Comparison of ENCODE assay signal across 20 mouse cellular contexts in genomic region chr2:91108156-91108555, GRCm38 (mm10). TPM values are rescaled to one million over a fixed set of nuclear protein-coding genes. Genes with fewer than 3 reads are reported as not detected.
DNase-seq lines count a peak whose midpoint lies in the region; ATAC-seq and TF ChIP-seq lines count a peak whose summit lies in the region.
"Had no signal": no experiment of that assay in that cellular context is flagged by ENCODE, and none has a peak within 500 bp of the region (broad histone marks: within the 10 kb centered on the region; RNA-seq: fewer than 3 reads in every experiment).

No protein-coding gene starts in this region.

- peak; percentile 67; the same call in 1 of the 2 replicates for ATAC-seq in liver, embryonic 12.5 days
- no peak for ATAC-seq in liver, postnatal 0 days
- ATAC-seq in G1E (ENCODE audit: extremely low read depth, insufficient number of reproducible peaks, low FRiP score, poor library complexity, severe bottlenecking), result peak; percentile 50
- ATAC-seq in common myeloid progenitor, adult 5-6 weeks (replicated peaks; ENCODE audit: low read depth, poor library complexity, severe bottlenecking), result peak; percentile 59; the same call in 1 of the 2 replicates
- ATAC-seq in megakaryocyte progenitor cell, adult 5-6 weeks (replicated peaks; ENCODE audit: poor library complexity), result peak; percentile 76
- ATAC-seq: forebrain, embryonic 16.5 days; hindbrain, postnatal 0 days had no signal

- H3K36me3 ChIP-seq in liver, embryonic 12.5 days, result no peaks in the 10 kb centered on the region; the same call in 1 of the 2 replicates
- peaks cover 7% of the 10 kb centered on the region; the same call in 1 of the 2 replicates for H3K36me3 ChIP-seq in liver, postnatal 0 days (replicated peaks; ENCODE audit: insufficient read depth, low read length)
- peaks cover 93% of the 10 kb centered on the region for H3K36me3 ChIP-seq in G1E (replicated peaks)
- no peaks in the 10 kb centered on the region for H3K36me3 ChIP-seq in heart, adult 2 months (ENCODE audit: control insufficient read depth, insufficient read depth, low read length)
- H3K36me3 ChIP-seq: embryonic facial prominence, embryonic 13.5 days; forebrain, embryonic 12.5 days; heart, embryonic 10.5 days; heart, embryonic 15.5 days; hindbrain, embryonic 13.5 days had no signal

- H3K27me3 ChIP-seq in liver, embryonic 12.5 days (replicated peaks), result no peaks in the 10 kb centered on the region
- no peaks in the 10 kb centered on the region for H3K27me3 ChIP-seq in liver, postnatal 0 days (ENCODE audit: insufficient read depth, low read length)
- no peaks in the 10 kb centered on the region for H3K27me3 ChIP-seq in G1E (ENCODE audit: insufficient read depth, low read length)
- no peaks in the 10 kb centered on the region; the same call in 1 of the 2 replicates for H3K27me3 ChIP-seq in heart, adult 2 months (ENCODE audit: control insufficient read depth, insufficient read depth, low read length)
- H3K27me3 ChIP-seq: embryonic facial prominence, embryonic 13.5 days; heart, embryonic 15.5 days; hindbrain, embryonic 13.5 days had no signal

- H3K4me2 ChIP-seq in liver, embryonic 12.5 days, result peak overlapping the region; percentile 31; the same call in 1 of the 2 replicates
- no peak overlapping the region for H3K4me2 ChIP-seq in liver, postnatal 0 days (ENCODE audit: low read depth, low read length)
- H3K4me2 ChIP-seq: embryonic facial prominence, embryonic 13.5 days; forebrain, embryonic 12.5 days; heart, embryonic 15.5 days; hindbrain, embryonic 13.5 days had no signal

- no peak overlapping the region for H3K4me3 ChIP-seq in liver, embryonic 12.5 days
- H3K4me3 ChIP-seq in liver, postnatal 0 days (ENCODE audit: low read depth, low read length), result no peak overlapping the region
- no peak overlapping the region for H3K4me3 ChIP-seq in G1E (ENCODE audit: low read depth, low read length)
- no peak overlapping the region for H3K4me3 ChIP-seq in heart, adult 2 months
- H3K4me3 ChIP-seq: embryonic facial prominence, embryonic 13.5 days; forebrain, embryonic 12.5 days; heart, embryonic 10.5 days; heart, embryonic 15.5 days; hindbrain, embryonic 13.5 days had no signal

- intact Hi-C loops in heart, adult 2 months (cut with DNase I), result no loop called here

- 0 out of 2 replicates have a peak overlapping the region, but pooled peaks have one; percentile 12 for H3K9ac ChIP-seq in liver, embryonic 12.5 days
- H3K9ac ChIP-seq in liver, postnatal 0 days (replicated peaks), result no peak overlapping the region
- no peak overlapping the region for H3K9ac ChIP-seq in heart, adult 2 months (ENCODE audit: low read depth, low read length)
- H3K9ac ChIP-seq: embryonic facial prominence, embryonic 13.5 days; forebrain, embryonic 12.5 days; heart, embryonic 15.5 days; hindbrain, embryonic 13.5 days had no signal

- peaks cover 75% of the 10 kb centered on the region for H3K4me1 ChIP-seq in liver, embryonic 12.5 days
- peaks cover 21% of the 10 kb centered on the region for H3K4me1 ChIP-seq in liver, postnatal 0 days (ENCODE audit: insufficient read depth)
- peaks cover 67% of the 10 kb centered on the region for H3K4me1 ChIP-seq in G1E (ENCODE audit: insufficient read depth, low read depth, low read length)
- H3K4me1 ChIP-seq in heart, adult 2 months (ENCODE audit: control insufficient read depth, insufficient read depth, low read length), result no peaks in the 10 kb centered on the region
- H3K4me1 ChIP-seq: embryonic facial prominence, embryonic 13.5 days; forebrain, embryonic 12.5 days; hindbrain, embryonic 13.5 days had no signal

- H3K79me2 ChIP-seq in heart, adult 2 months (replicated peaks; ENCODE audit: control insufficient read depth, insufficient read depth, low read length), result no peaks in the 10 kb centered on the region

- no peak for TF ChIP-seq POLR2A in heart, adult 2 months (IDR thresholded peaks at IDR 0.05; ENCODE audit: insufficient read depth, low read depth, low read length)

- no peak for TF ChIP-seq EP300 in liver, postnatal 0 days (IDR thresholded peaks at IDR 0.05; ENCODE audit: low read depth)
- TF ChIP-seq EP300 in heart, adult 2 months (IDR thresholded peaks at IDR 0.05; ENCODE audit: insufficient read depth, low read depth, low read length), result no peak

- 40% methylated on average over 3 of the region's 3 CpGs for WGBS in liver, embryonic 12.5 days (ENCODE audit: insufficient replicate concordance)
- WGBS in liver, postnatal 0 days (ENCODE audit: insufficient replicate concordance), result 70% methylated on average over 3 of the region's 3 CpGs
- WGBS in heart, adult 2 months, result 66% methylated on average over 3 of the region's 3 CpGs

- no peaks in the 10 kb centered on the region for H3K9me3 ChIP-seq in liver, embryonic 12.5 days (replicated peaks)
- H3K9me3 ChIP-seq in liver, postnatal 0 days (ENCODE audit: low read length), result no peaks in the 10 kb centered on the region
- no peaks in the 10 kb centered on the region for H3K9me3 ChIP-seq in G1E (replicated peaks)
- H3K9me3 ChIP-seq: embryonic facial prominence, embryonic 13.5 days; forebrain, embryonic 12.5 days; heart, embryonic 10.5 days; heart, embryonic 15.5 days; hindbrain, embryonic 13.5 days had no signal

- peak overlapping the region; percentile 10 for H3K27ac ChIP-seq in liver, embryonic 12.5 days
- no peak overlapping the region for H3K27ac ChIP-seq in liver, postnatal 0 days (ENCODE audit: low read depth)
- H3K27ac ChIP-seq in heart, adult 2 months, result no peak overlapping the region
- H3K27ac ChIP-seq: embryonic facial prominence, embryonic 13.5 days; forebrain, embryonic 12.5 days; heart, embryonic 10.5 days; heart, embryonic 15.5 days; hindbrain, embryonic 13.5 days; hindbrain, postnatal 0 days had no signal

- no peak for TF ChIP-seq CTCF in liver, postnatal 0 days (IDR thresholded peaks at IDR 0.05; ENCODE audit: low read depth)
- TF ChIP-seq CTCF in G1E (IDR thresholded peaks at IDR 0.05; ENCODE audit: low read depth, low read length), result no peak
- TF ChIP-seq CTCF in heart, adult 2 months (IDR thresholded peaks at IDR 0.05), result no peak

- DNase-seq in liver, postnatal 0 days, result no peak
- DNase-seq in G1E (ENCODE audit: low spot score), result no peak
- no peak for DNase-seq in layer of hippocampus, adult 18-20 months (ENCODE audit: low spot score in 2 of 2)
- DNase-seq in heart, adult 2 months, result no peak
- DNase-seq: adrenal gland, postnatal 10 days; cerebellum, adult 11-12 months; cerebellum, adult 9-10 months; cerebellum, postnatal 25 days; gastrocnemius, postnatal 14 days; heart, postnatal 14 days had no signal

RNA-seq across cellular contexts. Expression of gene Mybpc3, which starts 9.8 kb away (rescaled TPM):
- 0.23 and 0.39 TPM in 2 replicates for polyA plus RNA-seq in liver, embryonic 12.5 days (2016; fragmentation: Nextera tagmentation; extraction: Ambion mirVana)
- polyA plus RNA-seq in liver, postnatal 0 days (2015; fragmentation: Nextera tagmentation; extraction: Ambion mirVana), result 0.04 TPM in 2 replicates
- not detected in 2 replicates for total RNA-seq in G1E (2014; fragmentation: Nextera tagmentation)
- under 0.01 TPM in 1 of 2 replicates, not detected in the other for total RNA-seq in G1E (2017)
- not detected in 2 replicates for polyA plus RNA-seq in G1E (2012)
- total RNA-seq in common myeloid progenitor, adult 5-6 weeks (2017), result 0.09 and 0.15 TPM in 2 replicates
- 0.17 TPM in 1 of 2 replicates, not detected in the other for total RNA-seq in megakaryocyte progenitor cell, adult 5-6 weeks (2015)
- 0.20 TPM in 1 of 2 replicates, not detected in the other for total RNA-seq in megakaryocyte progenitor cell, adult 5-6 weeks (2017)
- under 1 TPM; 0.12 to 0.18 TPM for total RNA-seq in layer of hippocampus, adult 18-20 months (2021)
- 1,000 to 10,000 TPM; 1,229 to 1,417 TPM for total RNA-seq in heart, adult 2 months (2021)
- polyA plus RNA-seq in heart, adult 2 months (2012; rRNA removed), result 1,378 and 1,771 TPM in 2 replicates
- polyA plus RNA-seq: forebrain, embryonic 16.5 days had no signal

RNA-seq across cellular contexts. Expression of gene Spi1, which starts 26.0 kb away (rescaled TPM):
- 16.8 and 18.5 TPM in 2 replicates for polyA plus RNA-seq in liver, embryonic 12.5 days (2016; fragmentation: Nextera tagmentation; extraction: Ambion mirVana)
- polyA plus RNA-seq in liver, postnatal 0 days (2015; fragmentation: Nextera tagmentation; extraction: Ambion mirVana), result 31.7 and 35.5 TPM in 2 replicates
- 79.8 and 99.2 TPM in 2 replicates for total RNA-seq in G1E (2014; fragmentation: Nextera tagmentation)
- total RNA-seq in G1E (2017), result 23.5 and 25.4 TPM in 2 replicates
- polyA plus RNA-seq in G1E (2012), result 135 and 138 TPM in 2 replicates
- 64.4 and 74.3 TPM in 2 replicates for total RNA-seq in common myeloid progenitor, adult 5-6 weeks (2017)
- 182 and 235 TPM in 2 replicates for total RNA-seq in megakaryocyte progenitor cell, adult 5-6 weeks (2015)
- total RNA-seq in megakaryocyte progenitor cell, adult 5-6 weeks (2017), result 82.5 and 97.3 TPM in 2 replicates
- 1 to 10 TPM; 2.8 to 4.0 TPM for total RNA-seq in layer of hippocampus, adult 18-20 months (2021)
- 1 to 10 TPM; 3.7 to 6.2 TPM for total RNA-seq in heart, adult 2 months (2021)
- polyA plus RNA-seq in heart, adult 2 months (2012; rRNA removed), result 10.2 and 17.2 TPM in 2 replicates

RNA-seq across cellular contexts. Expression of gene Slc39a13, which starts 37.9 kb away (rescaled TPM):
- polyA plus RNA-seq in liver, embryonic 12.5 days (2016; fragmentation: Nextera tagmentation; extraction: Ambion mirVana), result 15.1 and 15.3 TPM in 2 replicates
- polyA plus RNA-seq in liver, postnatal 0 days (2015; fragmentation: Nextera tagmentation; extraction: Ambion mirVana), result 7.2 TPM in 2 replicates
- 23.6 and 24.9 TPM in 2 replicates for total RNA-seq in G1E (2014; fragmentation: Nextera tagmentation)
- 8.6 and 12.7 TPM in 2 replicates for total RNA-seq in G1E (2017)
- polyA plus RNA-seq in G1E (2012), result 12.1 and 13.6 TPM in 2 replicates
- 8.9 and 10.7 TPM in 2 replicates for total RNA-seq in common myeloid progenitor, adult 5-6 weeks (2017)
- 9.2 and 14.8 TPM in 2 replicates for total RNA-seq in megakaryocyte progenitor cell, adult 5-6 weeks (2015)
- total RNA-seq in megakaryocyte progenitor cell, adult 5-6 weeks (2017), result 7.0 and 8.9 TPM in 2 replicates
- 10 to 100 TPM; 26.2 to 32.7 TPM for total RNA-seq in layer of hippocampus, adult 18-20 months (2021)
- total RNA-seq in heart, adult 2 months (2021), result 10 to 100 TPM; 21.1 to 22.3 TPM
- polyA plus RNA-seq in heart, adult 2 months (2012; rRNA removed), result 57.3 and 58.6 TPM in 2 replicates

RNA-seq across cellular contexts. Expression of gene Psmc3, which starts 54.3 kb away (rescaled TPM):
- polyA plus RNA-seq in liver, embryonic 12.5 days (2016; fragmentation: Nextera tagmentation; extraction: Ambion mirVana), result 220 and 223 TPM in 2 replicates
- 109 and 112 TPM in 2 replicates for polyA plus RNA-seq in liver, postnatal 0 days (2015; fragmentation: Nextera tagmentation; extraction: Ambion mirVana)
- 109 and 141 TPM in 2 replicates for total RNA-seq in G1E (2014; fragmentation: Nextera tagmentation)
- total RNA-seq in G1E (2017), result 280 and 333 TPM in 2 replicates
- 151 and 165 TPM in 2 replicates for polyA plus RNA-seq in G1E (2012)
- total RNA-seq in common myeloid progenitor, adult 5-6 weeks (2017), result 227 and 246 TPM in 2 replicates
- 102 and 103 TPM in 2 replicates for total RNA-seq in megakaryocyte progenitor cell, adult 5-6 weeks (2015)
- 310 and 320 TPM in 2 replicates for total RNA-seq in megakaryocyte progenitor cell, adult 5-6 weeks (2017)
- total RNA-seq in layer of hippocampus, adult 18-20 months (2021), result 100 to 1,000 TPM; 199 to 219 TPM
- total RNA-seq in heart, adult 2 months (2021), result 100 to 1,000 TPM; 216 to 252 TPM
- 112 and 141 TPM in 2 replicates for polyA plus RNA-seq in heart, adult 2 months (2012; rRNA removed)

Comparison
In these comparisons a context has a peak if more than half of its experiments do, and no peak if none do; other contexts are left out.
1. RNA of gene Mybpc3, which starts 9.8 kb away (total RNA-seq): 1,229 to 1,417 TPM in heart, adult 2 months; 0.12 to 0.18 TPM in layer of hippocampus, adult 18-20 months, 0.09 to 0.15 TPM in common myeloid progenitor, adult 5-6 weeks, under 0.01 TPM in G1E and 0.17 to 0.20 TPM in megakaryocyte progenitor cell, adult 5-6 weeks; every median in the first group is over 1,000 times any median in the second.